Comparison of ENCODE assay signal across 15 mouse cellular contexts in genomic region chr14:30579180-30579579, GRCm38 (mm10). TPM values are rescaled to one million over a fixed set of nuclear protein-coding genes. Genes with fewer than 3 reads are reported as not detected.
DNase-seq lines count a peak whose midpoint lies in the region; ATAC-seq and TF ChIP-seq lines count a peak whose summit lies in the region.
"Had no signal": no experiment of that assay in that cellular context is flagged by ENCODE, and none has a peak within 500 bp of the region (broad histone marks: within the 10 kb centered on the region; RNA-seq: fewer than 3 reads in every experiment).

No protein-coding gene starts in this region.

- H3K9ac ChIP-seq in MEL (ENCODE audit: control insufficient read depth, low read depth, low read length, poor library complexity, severe bottlenecking): peak overlapping the region; percentile 42
- H3K9ac ChIP-seq: embryonic facial prominence, embryonic 12.5 days; limb, embryonic 12.5 days; midbrain, embryonic 12.5 days had no signal

- no peak for TF ChIP-seq POLR2A in MEL (IDR thresholded peaks at IDR 0.05; ENCODE audit: control insufficient read depth in 1 of 2, insufficient read depth in 1 of 2, low read depth in 1 of 2, low read length in 2 of 2, poor library complexity in 1 of 2)
- TF ChIP-seq POLR2A in kidney, adult 2 months (IDR thresholded peaks at IDR 0.05; ENCODE audit: low read depth, low read length): no peak

- H3K9me3 ChIP-seq in MEL (replicated peaks; ENCODE audit: insufficient read depth, low read length): no peaks in the 10 kb centered on the region
- H3K9me3 ChIP-seq: embryonic facial prominence, embryonic 12.5 days; limb, embryonic 12.5 days; midbrain, embryonic 12.5 days had no signal

- peak in 1 of 2 experiments; percentile 47; a peak in 2 of 4 replicates for TF ChIP-seq EP300 in MEL (IDR thresholded peaks at IDR 0.05; ENCODE audit: low read depth in 1 of 2, low read length in 2 of 2)

- ATAC-seq in inflammation-experienced regulatory T-cells, adult 6 months: peak; percentile 72
- ATAC-seq: Patski had no signal

- WGBS in kidney, adult 2 months: 73% methylated on average over 5 of the region's 5 CpGs

- no peak for TF ChIP-seq RAD21 in MEL (IDR thresholded peaks at IDR 0.05; ENCODE audit: low read depth, low read length)

- TF ChIP-seq CTCF in gastrocnemius, adult 2 months (IDR thresholded peaks at IDR 0.05): no peak
- no peak for TF ChIP-seq CTCF in MEL (IDR thresholded peaks at IDR 0.05 in 2 of 3, conservative IDR thresholded peaks at IDR 0.05 in 1 of 3; ENCODE audit: control insufficient read depth in 1 of 3, insufficient read depth in 1 of 3, low read depth in 2 of 3, low read length in 3 of 3, poor library complexity in 1 of 3, severe bottlenecking in 1 of 3)
- TF ChIP-seq CTCF in kidney, adult 2 months (conservative IDR thresholded peaks at IDR 0.05; ENCODE audit: insufficient read depth, insufficient read length, low read depth, low read length): no peak

- peaks cover 4 to 42% of the 10 kb centered on the region in 2 experiments for H3K36me3 ChIP-seq in MEL (ENCODE audit: control insufficient read depth in 1 of 2, insufficient read depth in 2 of 2, low read length in 2 of 2)
- H3K36me3 ChIP-seq in kidney, adult 2 months (ENCODE audit: control insufficient read depth, insufficient read depth, low read length): no peaks in the 10 kb centered on the region

- intact Hi-C loops in gastrocnemius, adult 2 months (cut with DNase I): no loop called here

- peaks cover 36 to 46% of the 10 kb centered on the region in 2 experiments for H3K4me1 ChIP-seq in MEL (ENCODE audit: control insufficient read depth in 1 of 2, insufficient read depth in 2 of 2, low read length in 2 of 2)
- no peaks in the 10 kb centered on the region for H3K4me1 ChIP-seq in kidney, adult 2 months (ENCODE audit: control insufficient read depth, insufficient read depth, low read length)

- H3K4me3 ChIP-seq in gastrocnemius, adult 2 months: no peak overlapping the region
- H3K4me3 ChIP-seq in MEL (ENCODE audit: control insufficient read depth in 1 of 2, insufficient read depth in 1 of 2, low read depth in 2 of 2, low read length in 2 of 2): peak overlapping the region; percentile 15 to 31
- no peak overlapping the region for H3K4me3 ChIP-seq in kidney, adult 2 months (ENCODE audit: insufficient read depth, low read depth, low read length)
- H3K4me3 ChIP-seq: embryonic facial prominence, embryonic 12.5 days; limb, embryonic 12.5 days; midbrain, embryonic 12.5 days had no signal

- no peaks in the 10 kb centered on the region; the same call in 1 of the 2 replicates for H3K79me2 ChIP-seq in MEL (ENCODE audit: control insufficient read depth, insufficient read depth, low read length, poor library complexity)

- H3K27ac ChIP-seq in gastrocnemius, adult 2 months: no peak overlapping the region
- peak overlapping the region; percentile 66 for H3K27ac ChIP-seq in MEL (ENCODE audit: control insufficient read depth, low read depth, low read length)
- no peak overlapping the region; the same call in 1 of the 2 replicates for H3K27ac ChIP-seq in kidney, adult 2 months (ENCODE audit: insufficient read depth, low read depth, low read length)
- H3K27ac ChIP-seq: embryonic facial prominence, embryonic 12.5 days; limb, embryonic 12.5 days; midbrain, embryonic 12.5 days had no signal

- H3K27me3 ChIP-seq in MEL (ENCODE audit: control insufficient read depth in 1 of 2, insufficient read depth in 2 of 2, low read length in 2 of 2): no peaks in the 10 kb centered on the region
- no peaks in the 10 kb centered on the region for H3K27me3 ChIP-seq in kidney, adult 2 months (replicated peaks; ENCODE audit: control insufficient read depth, insufficient read depth, low read length)
- H3K27me3 ChIP-seq: embryonic facial prominence, embryonic 12.5 days; limb, embryonic 12.5 days; midbrain, embryonic 12.5 days; Patski had no signal

- DNase-seq in gastrocnemius, adult 2 months: peak; percentile 9
- no peak for DNase-seq in gastrocnemius, adult 18-20 months (ENCODE audit: low spot score)
- peak; percentile 68 for DNase-seq in 416B (ENCODE audit: low read depth)
- peak; percentile 78 for DNase-seq in MEL (ENCODE audit: low read depth, low spot score)
- DNase-seq in thymus, postnatal 25 days: no peak
- DNase-seq in kidney, adult 2 months: no peak
- DNase-seq in thymus, postnatal 0 days (ENCODE audit: low spot score): no peak
- DNase-seq: adrenal gland, adult 2 months; cerebellum, postnatal 10 days; kidney, adult 18-20 months had no signal

TF ChIP-seq in MEL, 35 proteins besides CTCF, POLR2A, EP300 and RAD21:
- TF ChIP-seq CHD2 (IDR thresholded peaks at IDR 0.05; ENCODE audit: low read length) (no peak), TBP (IDR thresholded peaks at IDR 0.05; ENCODE audit: low read depth, low read length) (peak; percentile 25; the same call in 1 of the 2 replicates), SIN3A (IDR thresholded peaks at IDR 0.05; ENCODE audit: low read length) (peak; percentile 52), ETS1 (IDR thresholded peaks at IDR 0.05; ENCODE audit: low read depth, low read length) (0 out of 2 replicates have a peak, but pooled peaks have one; percentile 49), USF1 (IDR thresholded peaks at IDR 0.05; ENCODE audit: low read depth, low read length) (peak; percentile 73), MXI1 (IDR thresholded peaks at IDR 0.05; ENCODE audit: low read depth, low read length) (peak; percentile 91), MYC (IDR thresholded peaks at IDR 0.05; ENCODE audit: low read depth, low read length) (0 out of 2 replicates have a peak, but pooled peaks have one; percentile 28), GATA1 (IDR thresholded peaks at IDR 0.05; ENCODE audit: low read depth, low read length) (no peak)

RNA-seq across cellular contexts. Expression of gene Tkt, which starts 31.0 kb away (rescaled TPM):
- 10 to 100 TPM in 1 of 2 experiments, 1 to 10 TPM in 1; 8.0 to 15.0 TPM for total RNA-seq in gastrocnemius, adult 2 months (2021)
- 10 to 100 TPM; 10.8 to 10.9 TPM for total RNA-seq in gastrocnemius, adult 18-20 months (2021)
- 636 and 640 TPM in 2 replicates for total RNA-seq in MEL (2012; rRNA removed)
- 1,000 to 10,000 TPM in 1 of 2 experiments, 100 to 1,000 TPM in 1; 115 to 1,273 TPM for polyA plus RNA-seq in MEL (2012; ENCODE audit: insufficient read depth in 1 of 2, insufficient read length in 2 of 2, low read depth in 1 of 2, low replicate concordance in 2 of 2, missing spikeins in 1 of 2)
- polyA plus RNA-seq in inflammation-experienced regulatory T-cells, adult 6 months (2017; shearing (Covaris generic)): 100 to 1,000 TPM; 203 to 235 (median 209) TPM
- polyA plus RNA-seq in kidney, adult 2 months (2012; rRNA removed): 393 and 447 TPM in 2 replicates
- 246 and 255 TPM in 2 replicates for polyA plus RNA-seq in thymus, postnatal 0 days (2015; fragmentation: Nextera tagmentation; extraction: Ambion mirVana)

RNA-seq across cellular contexts. Expression of gene Prkcd, which starts 46.8 kb away (rescaled TPM):
- total RNA-seq in gastrocnemius, adult 2 months (2021): 10 to 100 TPM in 1 of 2 experiments, 1 to 10 TPM in 1; 5.6 to 14.8 TPM
- 10 to 100 TPM in 1 of 2 experiments, 1 to 10 TPM in 1; 7.8 to 10.4 TPM for total RNA-seq in gastrocnemius, adult 18-20 months (2021)
- total RNA-seq in MEL (2012; rRNA removed): 33.9 and 37.4 TPM in 2 replicates
- polyA plus RNA-seq in MEL (2012; ENCODE audit: insufficient read depth in 1 of 2, insufficient read length in 2 of 2, low read depth in 1 of 2, low replicate concordance in 2 of 2, missing spikeins in 1 of 2): 10 to 100 TPM in 1 of 2 experiments, not detected in 1; 72.7 TPM
- 10 to 100 TPM; 23.4 to 30.9 (median 28.3) TPM for polyA plus RNA-seq in inflammation-experienced regulatory T-cells, adult 6 months (2017; shearing (Covaris generic))
- polyA plus RNA-seq in kidney, adult 2 months (2012; rRNA removed): 80.6 and 96.2 TPM in 2 replicates
- polyA plus RNA-seq in thymus, postnatal 0 days (2015; fragmentation: Nextera tagmentation; extraction: Ambion mirVana): 57.4 and 63.7 TPM in 2 replicates

Comparison
In these comparisons a context has a peak if more than half of its experiments do, and no peak if none do; other contexts are left out.
1. DNase-seq: peak in gastrocnemius, adult 2 months (single experiment), 416B (single experiment) and MEL (single experiment); none in gastrocnemius, adult 18-20 months (single experiment), thymus, postnatal 25 days (single experiment), kidney, adult 2 months (single experiment) and thymus, postnatal 0 days (single experiment).
2. H3K4me3 ChIP-seq: peak in MEL (2 of 2); none in gastrocnemius, adult 2 months (single experiment) and kidney, adult 2 months (single experiment).